In the genomic region with DNA sequence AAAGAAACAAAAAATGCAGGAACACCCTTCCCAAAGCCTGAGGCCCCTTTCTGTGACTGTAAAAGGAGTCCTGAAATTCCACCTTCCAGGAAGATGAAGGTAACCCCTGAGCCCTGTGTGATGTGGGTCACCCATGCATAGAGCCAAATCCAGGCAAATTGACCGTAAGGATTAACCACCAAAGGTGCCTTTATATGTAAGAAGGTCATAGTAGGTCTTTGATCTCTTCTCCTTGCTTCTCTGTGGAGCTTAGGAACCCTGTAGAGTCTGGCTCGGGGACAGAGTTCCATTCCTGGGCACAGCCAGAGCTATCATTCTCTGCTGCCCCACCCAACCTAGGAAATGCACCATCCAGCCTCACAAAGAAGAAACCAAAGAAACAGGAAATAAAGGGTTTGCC, we compare ENCODE assay signal across 26 mouse cellular contexts.
"Had no signal": no experiment of that assay in that cellular context is flagged by ENCODE, and none has a peak within 500 bp of the region (broad histone marks: within the 10 kb centered on the region; RNA-seq: fewer than 3 reads in every experiment).

No protein-coding gene starts in this region.

- H3K27ac ChIP-seq: gastrocnemius, adult 2 months; heart, adult 2 months; heart, embryonic 13.5 days; heart, embryonic 15.5 days; hindbrain, embryonic 10.5 days; hindbrain, embryonic 12.5 days; hindbrain, embryonic 14.5 days; limb, embryonic 13.5 days; limb, embryonic 15.5 days; liver, embryonic 13.5 days had no signal

- H3K9me3 ChIP-seq: heart, embryonic 13.5 days; heart, embryonic 15.5 days; hindbrain, embryonic 10.5 days; hindbrain, embryonic 12.5 days; intestine, embryonic 15.5 days; limb, embryonic 13.5 days; limb, embryonic 15.5 days; liver, embryonic 13.5 days had no signal

- H3K27me3 ChIP-seq: hindbrain, embryonic 12.5 days; intestine, embryonic 15.5 days; limb, embryonic 13.5 days; limb, embryonic 15.5 days; liver, embryonic 13.5 days had no signal

- DNase-seq: gastrocnemius, adult 2 months; gastrocnemius, postnatal 10 days; gastrocnemius, postnatal 25 days; heart, adult 2 months; heart, postnatal 14 days; heart, postnatal 4 days; kidney, adult 18-20 months; kidney, adult 8-10 months; kidney, postnatal 10 days; kidney, postnatal 25 days; layer of hippocampus, adult 9-11 months; layer of hippocampus, postnatal 36 days; left cerebral cortex, postnatal 4 days; liver, embryonic 13.5 days had no signal

- H3K4me2 ChIP-seq: heart, embryonic 11.5 days; heart, embryonic 13.5 days; heart, embryonic 15.5 days; hindbrain, embryonic 12.5 days; hindbrain, embryonic 14.5 days; intestine, embryonic 15.5 days; limb, embryonic 13.5 days; limb, embryonic 15.5 days; liver, embryonic 13.5 days had no signal

- H3K9ac ChIP-seq: heart, embryonic 13.5 days; heart, embryonic 15.5 days; hindbrain, embryonic 12.5 days; hindbrain, embryonic 14.5 days; intestine, embryonic 15.5 days; limb, embryonic 13.5 days; limb, embryonic 15.5 days; liver, embryonic 13.5 days had no signal

- H3K4me3 ChIP-seq: gastrocnemius, adult 2 months; heart, adult 2 months; heart, embryonic 13.5 days; heart, embryonic 15.5 days; hindbrain, embryonic 10.5 days; hindbrain, embryonic 12.5 days; intestine, embryonic 15.5 days; limb, embryonic 13.5 days; limb, embryonic 15.5 days; liver, embryonic 13.5 days had no signal

- ATAC-seq: hindbrain, embryonic 16.5 days; inflammation-experienced regulatory T-cells, adult 6 months; intestine, embryonic 15.5 days; intestine, postnatal 0 days had no signal

- H3K36me3 ChIP-seq: heart, embryonic 13.5 days; heart, embryonic 15.5 days; hindbrain, embryonic 10.5 days; hindbrain, embryonic 12.5 days; intestine, embryonic 15.5 days; limb, embryonic 13.5 days; limb, embryonic 15.5 days; liver, embryonic 13.5 days had no signal
